Mouse (Mus musculus) embryonic fibroblast, embryonic 13.5 days (primary cell): ENCODE results near the gene Sept9.

ENCODE experiments used
- CTCF ChIP-seq: IDR thresholded peaks from 2 replicates; pipeline ENCODE4 v1.5.1; 2011; ENCODE audit warnings: mild to moderate bottlenecking, control low read depth, low read length, moderate library complexity, borderline replicate concordance; ENCODE audit not compliant: insufficient read depth
- POLR2A ChIP-seq: IDR thresholded peaks from 2 replicates; pipeline ENCODE4 v1.6.1; 2011; ENCODE audit warnings: low read depth, mild to moderate bottlenecking, control low read depth, low read length, moderate library complexity

DNA sequence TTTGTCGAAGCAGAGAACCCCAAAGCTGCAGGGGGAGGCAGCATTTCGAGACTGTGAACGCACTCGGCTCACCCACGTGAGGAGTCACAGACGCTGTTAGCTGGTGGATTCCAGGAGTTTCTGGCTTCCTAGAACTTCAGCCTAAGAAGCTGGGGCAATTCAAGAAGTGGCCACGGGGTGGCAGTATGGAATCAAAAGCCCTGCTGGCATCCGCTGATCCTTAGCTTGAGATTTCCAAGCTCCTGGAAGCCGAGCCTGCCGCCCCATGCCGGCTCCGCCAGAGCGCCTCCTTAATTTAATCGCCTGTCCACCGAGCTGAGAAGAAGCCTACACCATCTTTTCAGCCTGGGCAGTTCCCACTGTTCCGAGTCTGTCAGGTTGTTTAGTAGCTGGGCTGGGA lies 185.4 kb downstream of the Sept9 start:
- TF ChIP-seq CTCF, result peak; percentile 34; the same call in 1 of the 2 replicates
- TF ChIP-seq POLR2A, result no peak
